Mouse (Mus musculus) cerebellum, adult 18-20 months (tissue): ENCODE measurements at regions not wholly inside any gene's neighbourhood (a gene's known extent, or its start where the extent isn't known, plus 50 kb on each side); places are given as distances from the start of the nearest gene placed in this dataset.

ENCODE experiments used
- DNase-seq, 2 experiments: peaks; one replicate each; pipeline ENCODE4 v3.0.0; 2021

DNA sequence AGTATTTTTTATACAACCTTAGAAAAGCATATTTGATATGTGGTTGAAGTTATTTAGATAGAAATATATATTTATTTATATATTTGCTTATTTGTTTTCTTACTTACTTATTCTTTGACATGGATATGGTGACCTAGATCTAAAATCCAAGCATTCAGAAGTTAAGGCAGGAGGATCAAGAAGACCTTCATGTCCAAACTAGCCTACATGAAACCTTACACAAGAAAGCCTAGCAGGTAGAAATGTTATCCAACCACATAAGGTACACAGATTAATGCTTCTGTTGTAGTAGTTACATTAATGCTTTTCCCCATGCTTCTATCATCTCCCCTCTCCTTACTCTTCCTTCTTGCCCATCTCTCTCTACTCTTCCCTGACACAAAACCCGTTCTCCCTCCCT is 93.2 kb upstream of the Cpeb2 start:
- no peak for DNase-seq

GRCm38 (mm10) chr5:43145939-43146338 is 87.0 kb upstream of the Cpeb2 start:
- DNase-seq, result no peak

DNA sequence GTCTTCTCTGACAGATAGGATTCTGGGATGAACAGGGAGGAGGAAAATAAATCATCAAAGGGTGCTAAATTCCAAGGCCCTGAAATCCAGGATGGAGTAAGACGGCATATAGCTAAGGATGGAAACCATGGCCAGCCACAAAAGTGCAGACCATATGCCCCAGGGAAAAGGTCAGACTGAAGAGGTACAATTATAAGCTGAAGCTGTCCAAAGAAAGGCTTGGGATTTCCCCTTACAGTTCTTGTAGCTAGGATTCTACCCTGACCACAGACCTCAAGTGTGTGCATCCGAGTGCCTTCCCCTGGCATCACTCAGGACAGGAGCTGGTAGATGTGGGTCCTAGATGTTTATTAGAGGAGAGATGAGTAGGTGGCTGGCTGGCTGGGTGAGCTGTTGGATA is 86.0 kb upstream of the Cpeb2 start:
- DNase-seq, result no peak

DNA sequence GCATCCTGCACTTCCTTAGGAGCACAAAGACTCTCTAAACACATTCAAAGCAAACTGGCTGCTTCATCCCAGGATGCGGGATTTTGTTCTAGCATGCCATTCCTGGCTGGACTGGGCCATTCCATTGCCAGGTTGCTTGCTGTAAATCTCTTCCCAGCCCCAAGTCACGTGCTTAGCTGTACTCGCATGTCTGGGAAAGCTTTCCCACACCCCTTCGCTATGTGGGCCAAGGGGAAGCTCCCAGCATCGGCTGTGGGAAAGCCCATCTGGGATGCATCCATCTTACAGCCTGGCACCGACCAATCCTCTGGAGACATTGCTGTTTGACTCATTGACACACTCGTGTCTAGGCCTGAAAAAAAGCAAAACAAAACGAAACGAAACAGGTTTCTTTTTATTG is 84.5 kb upstream of the Cpeb2 start:
- no peak for DNase-seq

- DNase-seq, result peak; percentile 23 to 46
Measured at GRCm38 (mm10) chr5:43149559-43149958, 83.4 kb upstream of the Cpeb2 start.

- DNase-seq, result no peak
Measured at GRCm38 (mm10) chr5:43151099-43151774, 81.7 kb upstream of the Cpeb2 start.

DNA sequence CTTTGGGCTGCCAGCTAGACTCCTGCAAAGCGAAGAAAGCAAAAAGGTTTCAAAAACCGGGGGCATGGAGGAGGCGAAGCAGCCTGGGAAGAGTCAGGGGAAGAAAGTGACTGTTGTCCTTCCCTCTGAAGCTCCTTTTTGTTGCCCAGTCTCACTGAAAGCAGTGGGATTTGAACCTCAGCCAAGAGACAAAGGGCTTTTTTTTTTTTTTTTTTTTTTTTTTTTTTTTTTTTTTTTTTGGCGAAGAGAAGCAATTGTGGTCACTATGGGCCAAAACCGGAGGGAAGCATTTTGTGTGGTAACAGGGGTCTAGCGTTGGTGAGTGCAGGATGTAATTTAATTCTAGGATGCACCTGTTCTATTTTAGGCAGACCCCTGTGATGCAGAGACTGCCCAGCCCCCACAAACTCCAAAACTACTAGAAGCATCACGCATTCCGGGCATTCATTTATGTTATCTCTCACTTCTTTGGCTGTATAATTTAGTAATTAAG is 80.8 kb upstream of the Cpeb2 start:
- DNase-seq, result peak; percentile 9 to 22

DNA sequence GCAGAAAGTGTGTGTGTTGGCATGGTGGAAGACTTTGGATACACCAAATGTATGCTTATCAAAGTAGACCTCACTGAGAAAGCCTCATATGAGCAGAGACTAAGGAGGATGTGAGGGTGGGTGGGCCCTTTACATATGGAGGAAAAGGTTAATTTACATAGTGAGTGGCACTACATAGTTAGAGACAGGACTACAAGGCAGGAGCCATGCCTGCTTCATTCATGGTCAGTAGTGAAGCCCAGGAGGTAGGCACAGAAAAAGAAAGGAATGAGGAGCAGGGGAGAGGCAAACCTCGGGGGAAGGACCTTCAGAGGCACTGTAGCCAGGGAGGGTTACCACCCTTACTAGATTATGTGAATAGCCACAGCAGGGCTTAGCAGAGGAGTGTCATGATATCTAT is 80.1 kb upstream of the Cpeb2 start:
- DNase-seq, result no peak

DNA sequence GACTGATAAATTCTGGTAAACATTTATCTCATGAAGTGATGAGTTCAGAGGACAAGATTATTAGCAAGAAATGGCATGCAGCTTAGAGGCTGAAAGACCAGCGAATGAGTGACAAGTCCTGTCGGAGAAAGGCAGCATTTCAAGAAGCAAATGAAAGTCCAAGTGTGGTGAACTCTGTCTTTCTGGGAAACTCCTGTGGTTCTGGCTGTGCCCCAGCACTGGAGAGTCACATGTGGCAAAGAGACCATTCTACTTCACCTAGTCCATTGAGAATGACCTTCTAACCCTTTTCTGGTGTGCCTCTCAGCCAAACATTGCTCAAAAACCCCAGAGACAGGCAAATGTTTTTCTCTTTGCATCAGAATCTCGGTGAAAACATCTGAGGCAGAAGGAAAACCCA is 76.2 kb upstream of the Cpeb2 start:
- DNase-seq, result no peak

- no peak for DNase-seq
Measured at GRCm38 (mm10) chr5:43160140-43160539, 72.8 kb upstream of the Cpeb2 start.

- DNase-seq, result no peak
Measured at GRCm38 (mm10) chr5:43181475-43181874, 51.5 kb upstream of the Cpeb2 start.
